Mouse (Mus musculus) heart, postnatal 25 days (tissue): ENCODE results near the gene Nprl3. TPM values are rescaled to one million over a fixed set of nuclear protein-coding genes. Genes with fewer than 3 reads are reported as not detected.
"Not testable (repeated sequence)": the region's sequence is repeated elsewhere in the genome, so short reads cannot be mapped to it uniquely, and the experiment has no call there.

Experiments used
- DNase-seq: peaks from one replicate; pipeline ENCODE4 v3.0.0; 2022; ENCODE audit warnings: low spot score
- intact Hi-C: fragments of 180-260 bp; cut with DNase I; formaldehyde crosslinking; loops from one replicate; pipeline ENCODE4 v1.15.1; 2025
- total RNA-seq, 2 experiments: library from RNA; stranded (reverse); gene quantifications; 2 replicates each; pipeline ENCODE4 v1.2.3; 2021

The Nprl3 gene
- 10 to 100 TPM; 26.8 to 29.8 TPM for total RNA-seq

DNA sequence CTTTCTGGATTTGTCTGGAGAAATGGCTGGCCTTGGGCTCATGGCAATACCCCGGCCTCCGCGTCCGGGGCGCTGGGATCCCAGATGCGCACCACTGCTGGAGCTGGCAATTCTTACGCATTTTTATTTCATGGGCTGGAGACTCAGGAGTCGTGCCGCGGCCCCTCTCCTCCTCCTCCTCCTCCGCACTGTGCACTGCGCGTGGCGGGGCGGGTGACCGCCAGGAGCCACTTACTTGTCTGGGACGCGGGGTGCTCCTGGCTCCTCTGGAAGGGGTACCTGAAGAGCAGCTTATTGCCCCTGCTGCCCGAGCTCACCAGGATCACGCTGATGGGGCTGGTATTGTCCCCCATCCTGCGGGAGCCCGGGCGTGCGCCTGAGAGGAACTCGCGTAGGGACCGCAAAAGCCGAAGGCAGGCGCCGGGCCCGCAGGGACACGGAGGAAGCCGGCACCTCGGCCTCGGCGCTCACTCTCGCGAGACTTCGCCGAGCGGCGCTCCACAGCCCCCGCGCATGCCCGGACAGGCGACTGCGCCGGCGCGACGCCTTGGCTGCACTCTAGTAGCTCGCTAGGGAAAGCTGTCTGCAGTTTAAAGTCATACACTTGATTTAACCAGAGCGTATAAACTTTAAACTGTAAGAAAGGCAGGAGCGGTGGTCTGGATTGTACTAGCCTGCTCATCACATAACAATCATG lies at the start of gene Nprl3:
Nprl3 (minus strand) TSS at position 520 of the 697 bp plus-strand sequence.
- intact Hi-C loops, result no loop called here

DNA sequence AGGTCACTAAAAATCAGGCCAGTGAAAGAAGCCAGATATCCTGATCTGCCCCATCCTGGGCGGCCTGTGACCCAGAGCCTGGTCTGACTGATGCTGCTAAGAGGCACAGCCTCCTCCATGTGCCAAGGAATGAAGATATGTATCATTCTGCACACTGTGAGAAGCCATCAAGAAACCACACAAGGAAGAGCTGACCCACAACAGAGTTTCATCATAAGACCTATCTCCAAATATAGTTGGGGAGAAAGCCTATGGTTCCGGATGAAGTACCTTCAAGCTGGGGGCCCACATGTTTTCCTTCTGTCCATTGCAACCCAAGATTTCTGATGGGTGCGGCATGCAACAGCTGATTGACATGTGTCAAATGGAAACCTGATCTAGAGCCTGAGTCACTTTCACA lies 48.5 kb upstream of the Nprl3 start:
- intact Hi-C loops, result no loop called here
- DNase-seq, result no peak

More for the DNA sequence above, at the start of gene Nprl3:
- peak; percentile 93 for DNase-seq

DNA sequence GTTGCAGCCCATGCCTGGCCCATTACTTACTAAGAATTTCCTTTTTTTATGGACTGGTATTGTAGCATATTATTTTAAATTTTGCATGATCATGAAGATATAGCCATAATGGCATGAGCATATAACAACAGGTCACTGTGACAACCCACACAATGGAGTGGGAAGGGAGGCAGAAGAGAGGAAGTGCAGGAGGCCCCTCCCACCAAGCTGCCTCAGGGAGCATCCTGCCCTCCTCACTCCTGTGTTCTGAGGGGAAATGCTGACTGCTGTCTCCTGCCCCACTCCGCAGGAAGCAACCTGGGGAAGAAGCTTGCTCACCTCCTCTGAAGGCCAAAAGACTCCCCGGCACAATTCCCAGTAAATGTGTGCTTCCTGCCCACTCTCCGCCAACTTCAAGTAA lies 42.4 kb upstream of the Nprl3 start:
- no peak for DNase-seq
- intact Hi-C loops, result no loop called here

DNA sequence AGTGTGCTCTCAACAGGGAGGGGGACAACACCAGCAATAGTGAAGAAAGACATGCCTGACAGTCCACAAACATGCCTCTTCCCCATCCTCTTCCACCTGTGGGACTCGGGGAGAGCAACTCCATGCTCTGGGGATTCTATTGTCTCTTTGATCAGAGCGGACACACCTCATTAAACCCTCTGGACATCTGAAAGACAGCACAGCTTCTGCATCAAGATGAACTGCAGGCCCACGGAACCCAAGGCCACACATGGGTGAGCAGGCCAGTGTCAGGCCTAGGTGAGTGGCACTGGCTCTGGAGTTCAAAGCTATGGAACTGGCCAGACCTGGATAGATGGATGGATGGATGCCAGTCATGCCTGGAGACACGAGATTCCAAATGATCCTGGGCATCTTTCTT lies 41.9 kb upstream of the Nprl3 start:
- no peak for DNase-seq
- intact Hi-C loops, result no loop called here

DNA sequence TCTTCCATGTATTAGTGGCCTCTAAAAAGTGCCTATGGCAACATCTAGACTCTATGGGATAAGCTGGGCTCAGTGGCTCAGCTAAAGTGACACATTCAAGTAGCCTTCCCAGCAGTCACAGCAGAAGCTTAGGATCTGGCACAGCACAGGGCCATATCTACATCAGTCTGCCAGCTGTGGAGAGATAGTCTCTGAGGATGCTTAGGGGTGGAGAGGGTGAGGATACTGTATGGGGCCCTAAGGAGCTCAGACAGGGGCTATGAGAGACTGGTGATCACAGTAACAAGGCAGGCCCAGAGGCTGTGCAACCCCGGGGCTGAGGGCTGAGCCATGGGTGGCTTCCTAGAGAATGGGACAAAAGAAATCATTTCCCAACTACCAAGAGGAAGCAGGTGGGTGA lies 39.5 kb upstream of the Nprl3 start:
- intact Hi-C loops, result no loop called here
- DNase-seq, result no peak

DNA sequence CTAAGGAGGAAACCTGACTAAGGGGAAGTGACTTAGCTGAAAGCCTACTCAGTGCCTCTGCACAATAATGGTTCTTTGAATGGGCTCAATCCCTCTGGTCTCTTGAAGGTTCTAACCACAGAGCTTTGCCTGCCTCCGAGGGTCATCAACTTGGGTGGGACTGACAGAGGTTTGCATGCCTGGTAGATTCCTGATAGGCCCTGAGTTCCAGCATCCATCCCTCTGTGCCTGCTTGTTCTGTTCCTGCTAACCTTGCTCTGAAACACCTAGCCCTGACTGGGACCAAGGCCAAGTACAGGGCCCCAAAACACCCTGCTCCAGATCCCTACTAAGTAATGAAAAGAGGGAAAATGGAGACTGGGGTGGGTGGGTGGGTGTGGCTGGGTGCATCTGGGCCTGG lies 35.9 kb upstream of the Nprl3 start:
- intact Hi-C loops, result loop anchor here (5.0 kb wide), 1 partner anchor 121 kb away; no protein-coding TSS in a partner anchor
- no peak for DNase-seq

DNA sequence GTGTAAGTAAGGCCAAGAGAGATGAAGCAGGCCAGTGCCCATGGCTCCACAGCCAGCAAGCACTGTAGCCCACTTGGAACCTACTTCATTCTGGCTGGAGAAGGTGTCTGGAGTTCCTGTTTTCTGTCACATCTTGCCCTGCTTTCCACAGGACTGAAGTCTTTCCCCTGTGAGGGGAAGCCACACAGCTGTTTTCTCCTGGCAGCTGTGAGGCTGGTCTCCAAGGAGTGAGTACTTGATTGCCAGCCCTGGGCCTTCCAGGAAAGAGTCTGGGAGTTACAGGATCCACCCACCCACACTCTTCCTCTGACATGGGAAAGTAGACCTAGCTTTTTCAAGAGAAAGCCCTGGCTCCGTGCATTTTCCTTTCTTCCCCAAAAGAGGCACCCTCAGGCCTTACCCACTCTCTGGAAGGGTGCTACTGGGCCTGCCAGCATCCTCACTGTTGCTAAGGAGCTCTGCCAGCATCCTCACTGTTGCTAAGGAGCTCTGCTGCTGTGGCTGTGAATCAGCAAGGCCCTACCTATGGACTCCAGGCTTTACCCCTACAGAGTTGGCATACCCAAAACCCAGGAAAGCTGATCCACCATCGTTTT lies 35.4 kb upstream of the Nprl3 start:
- intact Hi-C loops, result loop anchor here (5.0 kb wide), 1 partner anchor 121 kb away; no protein-coding TSS in a partner anchor
- DNase-seq, result no peak

DNA sequence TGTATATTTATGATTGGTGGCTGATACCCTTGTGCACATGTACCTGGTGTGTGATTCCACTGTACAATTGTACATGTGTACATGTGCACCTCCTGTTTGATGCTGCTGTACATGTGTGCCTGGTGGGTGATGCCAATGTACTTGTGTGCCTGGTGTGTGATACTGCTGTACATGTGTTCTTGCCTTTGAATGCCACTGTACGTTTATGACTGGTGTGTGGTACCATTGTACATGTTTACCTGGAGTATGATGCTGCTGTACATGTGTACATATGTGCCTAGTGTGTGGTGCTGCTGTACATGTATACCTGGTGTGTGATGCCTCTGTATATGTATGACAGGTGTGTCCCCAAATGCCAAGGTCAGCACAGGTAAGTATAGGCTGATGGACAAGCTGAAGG lies 34.0 kb upstream of the Nprl3 start:
- no peak for DNase-seq
- intact Hi-C loops, result loop anchor here (5.0 kb wide), 1 partner anchor 119 kb away; no protein-coding TSS in a partner anchor

DNA sequence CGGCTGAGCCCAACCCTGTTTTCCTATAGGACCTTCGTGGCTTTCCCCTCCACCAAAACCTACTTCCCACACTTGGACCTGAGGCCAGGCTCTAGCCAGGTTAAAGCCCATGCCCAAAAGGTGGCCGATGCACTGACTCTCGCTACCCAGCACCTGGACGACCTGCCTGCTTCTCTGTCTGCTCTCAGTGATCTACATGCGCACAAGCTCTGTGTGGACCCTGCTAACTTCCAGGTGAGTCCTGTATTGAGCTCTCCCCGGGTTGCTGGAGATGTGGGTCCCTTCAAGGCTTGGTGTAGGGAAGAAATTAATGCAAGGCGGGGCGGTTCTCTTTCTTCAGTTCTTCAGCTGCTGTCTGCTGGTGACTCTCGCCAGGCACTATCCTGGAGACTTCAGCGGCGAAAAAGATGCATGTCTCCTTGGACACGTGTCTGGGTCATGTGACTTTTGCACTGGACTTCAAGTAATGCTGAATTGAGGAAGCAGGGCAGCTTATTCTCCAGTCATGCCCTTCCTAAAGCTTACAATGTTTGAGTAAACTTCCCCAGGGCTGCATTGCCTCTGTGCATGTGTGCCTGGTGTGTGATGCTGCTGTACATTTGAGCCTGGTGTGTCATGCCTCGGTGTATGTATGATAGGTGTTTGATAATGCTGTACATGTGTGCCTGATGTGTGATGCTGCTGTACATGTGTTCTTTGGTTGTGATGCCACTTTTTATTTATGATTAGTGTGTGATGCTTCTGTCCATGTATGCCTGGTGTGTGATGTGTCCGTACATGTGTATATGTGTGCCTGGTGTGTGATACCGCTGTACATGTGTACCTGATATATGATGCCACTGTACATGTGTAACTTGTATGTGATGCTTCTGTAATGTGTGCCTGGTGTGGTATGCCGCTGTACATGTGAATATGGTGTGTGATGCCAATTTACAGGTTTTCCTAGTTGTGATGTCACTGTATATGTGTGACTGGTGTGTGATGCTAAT lies 33.1 kb upstream of the Nprl3 start:
- DNase-seq, result no peak
- intact Hi-C loops, result loop anchor here (5.0 kb wide), 1 partner anchor 118 kb away; no protein-coding TSS in a partner anchor

DNA sequence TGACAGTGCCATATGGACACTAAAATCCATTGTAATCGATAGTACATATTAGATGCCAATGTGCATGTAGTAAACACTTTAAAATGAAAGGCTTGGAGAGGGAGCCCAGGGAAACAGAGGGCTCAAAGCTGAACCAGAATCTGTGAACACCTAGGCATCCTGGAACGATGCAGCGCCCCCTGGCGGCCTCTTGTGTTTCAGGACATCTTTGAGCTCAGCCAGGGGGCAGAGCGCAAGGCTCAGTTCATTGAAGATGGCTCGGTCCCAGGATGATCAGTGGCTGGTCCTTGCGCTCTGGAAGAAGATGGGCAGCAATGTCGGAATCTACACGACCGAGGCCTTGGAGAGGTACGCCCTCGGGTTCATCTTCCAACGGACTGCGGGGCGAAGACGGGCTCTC lies 32.4 kb upstream of the Nprl3 start, which contains the start of gene Hbq1a:
Hbq1a (plus strand) TSS at position 205 of the 400 bp plus-strand sequence.
- not testable (repeated sequence) for DNase-seq
- intact Hi-C loops, result loop anchor here (5.0 kb wide), 1 partner anchor 118 kb away; no protein-coding TSS in a partner anchor

DNA sequence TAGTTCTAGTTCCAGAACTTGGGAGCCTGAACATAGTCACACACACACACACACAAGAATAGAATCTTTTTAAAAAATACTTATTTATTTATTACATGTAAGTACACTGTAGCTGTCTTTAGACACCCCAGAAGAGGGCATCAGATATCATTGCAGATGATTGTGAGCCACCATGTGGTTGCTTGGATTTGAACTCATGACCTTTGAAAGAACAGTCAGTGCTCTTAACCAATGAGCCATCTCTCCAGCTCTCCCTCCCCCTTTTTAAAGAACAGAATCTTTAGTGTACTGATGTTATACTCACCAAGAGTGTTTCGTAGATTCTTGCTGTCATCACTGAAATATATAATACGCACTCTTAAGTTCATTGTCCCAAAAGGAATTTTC lies 31.0 kb upstream of the Nprl3 start:
- intact Hi-C loops, result no loop called here

DNA sequence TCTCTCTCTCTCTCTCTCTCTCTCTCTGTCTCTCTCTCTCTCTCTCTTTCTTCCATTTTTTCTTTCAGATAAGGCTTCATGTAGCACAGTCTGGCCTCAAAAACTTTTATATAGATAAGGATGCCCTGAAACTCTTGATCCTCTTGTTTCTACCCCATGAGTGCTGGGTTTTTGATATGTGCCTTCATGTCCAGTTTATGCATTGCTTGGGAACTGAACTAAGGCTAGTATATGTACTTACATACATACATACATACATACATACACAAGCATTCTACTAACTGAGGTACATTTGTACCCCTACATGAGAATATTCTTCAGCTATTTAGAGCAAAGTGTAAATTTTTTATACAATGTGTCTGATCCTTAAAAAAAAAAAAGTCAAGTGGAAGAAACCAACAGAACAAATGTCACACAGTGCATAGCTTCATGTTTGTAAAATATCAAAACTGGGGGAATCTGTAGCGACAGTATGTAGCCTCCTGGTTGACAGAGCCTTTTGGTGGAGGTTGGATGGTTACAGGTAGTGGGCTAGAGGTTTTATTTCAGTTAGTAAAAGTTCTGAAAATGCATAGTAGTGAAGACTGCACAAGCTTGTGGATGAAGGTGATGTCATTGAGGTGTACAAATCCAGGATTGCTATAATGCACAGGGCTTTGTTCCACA lies 30.5 kb upstream of the Nprl3 start:
- DNase-seq, result no peak
- intact Hi-C loops, result no loop called here

More for the DNA sequence above, 31.0 kb upstream of the Nprl3 start:
- no peak for DNase-seq

DNA sequence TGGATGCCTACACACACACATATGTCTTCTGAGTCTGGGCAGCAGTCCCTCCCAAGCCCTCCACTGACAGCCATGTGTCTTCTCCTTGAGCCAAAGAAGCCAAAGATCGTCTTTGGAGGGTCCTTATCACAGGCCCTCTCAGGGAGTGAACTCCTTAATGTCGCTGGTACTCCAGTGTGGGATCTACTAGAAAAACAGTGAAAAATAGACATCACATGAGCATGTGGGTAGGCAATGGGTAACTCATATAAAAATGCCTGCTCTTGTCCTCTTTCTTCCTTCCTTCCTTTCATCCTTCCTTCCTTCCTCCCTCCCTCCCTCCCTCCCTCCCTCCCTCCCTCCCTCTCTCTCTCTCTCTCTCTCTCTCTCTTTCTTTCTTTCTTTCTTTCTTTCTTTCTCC lies 29.9 kb upstream of the Nprl3 start:
- intact Hi-C loops, DNase-seq: not testable (repeated sequence)

DNA sequence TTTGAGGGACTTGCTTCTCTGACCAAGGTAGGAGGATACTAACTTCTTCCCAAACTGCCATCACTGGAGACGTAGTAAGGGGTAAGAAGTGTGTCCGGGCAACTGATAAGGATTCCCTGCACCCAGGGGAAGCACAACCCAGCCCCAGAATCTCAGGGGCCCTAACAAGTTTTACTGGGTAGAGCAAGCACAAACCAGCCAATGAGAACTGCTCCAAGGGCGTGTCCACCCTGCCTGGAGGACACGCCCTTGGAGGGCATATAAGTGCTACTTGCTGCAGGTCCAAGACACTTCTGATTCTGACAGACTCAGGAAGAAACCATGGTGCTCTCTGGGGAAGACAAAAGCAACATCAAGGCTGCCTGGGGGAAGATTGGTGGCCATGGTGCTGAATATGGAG lies 28.7 kb upstream of the Nprl3 start, which contains the start of gene Hba-a2:
Hba-a2 (plus strand) TSS at position 287 of the 400 bp plus-strand sequence.
- intact Hi-C loops, DNase-seq: not testable (repeated sequence)

DNA sequence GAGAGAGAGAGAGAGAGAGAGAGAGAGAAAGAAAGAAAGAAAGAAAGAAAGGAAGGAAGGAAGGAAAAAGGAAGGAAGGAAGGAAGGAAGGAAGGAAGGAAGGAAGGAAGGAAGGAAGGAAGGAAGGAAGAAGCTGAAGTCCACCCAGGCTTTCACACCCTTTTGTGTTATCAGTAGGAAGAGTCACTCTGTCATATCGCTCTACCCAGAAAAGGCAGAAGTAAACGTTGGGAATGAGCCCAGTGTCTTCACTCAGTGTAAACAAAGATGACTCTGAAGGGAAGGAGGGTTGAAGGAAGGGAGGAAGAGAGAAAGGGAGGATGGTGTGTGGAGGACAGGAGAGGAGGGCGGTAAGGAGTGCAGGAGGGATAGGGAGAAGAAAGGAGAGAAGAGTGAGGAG lies 26.0 kb upstream of the Nprl3 start:
- intact Hi-C loops, DNase-seq: not testable (repeated sequence)

DNA sequence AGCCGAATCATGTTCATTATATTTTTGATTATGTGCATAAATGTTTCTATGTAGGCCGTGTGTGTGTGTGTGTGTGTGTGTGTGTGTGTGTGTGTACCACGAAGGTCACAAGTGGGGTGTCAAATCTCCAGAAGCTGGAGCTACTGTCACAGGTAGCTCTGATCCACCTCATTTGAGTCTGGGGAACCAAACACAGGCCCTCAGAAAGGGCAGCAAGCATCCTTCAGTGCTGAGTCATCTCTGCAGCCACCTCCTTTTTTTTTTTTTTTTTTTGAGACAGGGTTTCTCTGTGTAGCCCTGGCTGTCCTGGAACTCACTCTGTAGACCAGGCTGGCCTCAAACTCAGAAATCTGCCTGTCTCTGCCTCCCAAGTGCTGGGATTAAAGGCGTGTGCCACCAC lies 25.3 kb upstream of the Nprl3 start:
- DNase-seq, intact Hi-C loops: not testable (repeated sequence)

DNA sequence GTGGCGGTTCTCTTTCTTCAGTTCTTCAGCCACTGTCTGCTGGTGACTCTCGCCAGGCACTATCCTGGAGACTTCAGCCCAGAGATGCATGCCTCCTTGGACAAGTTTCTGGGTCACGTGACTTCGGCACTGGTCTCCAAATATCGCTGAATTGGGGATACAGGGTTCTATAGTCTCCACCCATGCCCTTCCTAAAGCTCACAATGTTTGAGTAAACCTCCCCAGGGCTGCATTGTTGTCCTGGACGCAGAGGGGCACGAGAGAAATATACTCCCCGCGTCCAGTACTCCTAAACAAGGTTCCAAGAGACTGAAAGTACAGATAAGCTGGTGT lies 20.0 kb upstream of the Nprl3 start:
- intact Hi-C loops, result loop anchor here (2.0 to 5.0 kb wide), 2 partner anchors 35 to 105 kb away; no protein-coding TSS in a partner anchor
- no peak for DNase-seq

DNA sequence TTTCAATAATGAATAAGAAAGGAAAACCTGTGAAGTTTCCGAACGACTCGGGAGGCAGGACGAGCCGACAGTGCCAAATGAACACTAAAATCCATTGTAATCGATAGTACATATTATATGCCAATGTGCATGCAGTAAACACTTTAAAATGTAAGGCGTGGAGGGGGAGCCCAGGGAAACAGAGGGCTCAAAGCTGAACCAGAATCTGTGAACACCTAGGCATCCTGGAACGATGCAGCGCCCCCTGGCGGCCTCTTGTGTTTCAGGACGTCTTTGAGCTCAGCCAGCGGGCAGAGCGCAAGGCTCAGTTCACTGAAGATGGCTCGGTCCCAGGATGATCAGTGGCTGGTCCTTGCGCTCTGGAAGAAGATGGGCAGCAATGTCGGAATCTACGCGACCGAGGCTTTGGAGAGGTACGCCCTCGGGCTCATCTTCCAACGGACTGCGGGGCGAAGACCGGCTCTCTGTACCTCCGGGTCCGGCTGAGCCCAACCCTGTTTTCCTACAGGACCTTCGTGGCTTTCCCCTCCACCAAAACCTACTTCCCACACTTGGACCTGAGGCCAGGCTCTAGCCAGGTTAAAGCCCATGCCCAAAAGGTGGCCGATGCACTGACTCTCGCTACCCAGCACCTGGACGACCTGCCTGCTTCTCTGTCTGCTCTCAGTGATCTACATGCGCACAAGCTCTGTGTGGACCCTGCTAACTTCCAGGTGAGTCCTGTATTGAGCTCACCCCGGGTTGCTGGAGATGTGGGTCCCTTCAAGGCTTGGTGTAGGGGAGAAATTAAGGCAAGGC lies 19.4 kb upstream of the Nprl3 start, which contains the start of gene Hbq1b:
Hbq1b (plus strand) TSS at position 271 of the 798 bp plus-strand sequence.
- DNase-seq, result peak; percentile 32
- intact Hi-C loops, result loop anchor here (2.0 to 5.0 kb wide), 2 partner anchors 35 to 104 kb away; no protein-coding TSS in a partner anchor
